Mouse (Mus musculus): ENCODE measurements around the gene Chrdl1. TPM values are rescaled to one million over a fixed set of nuclear protein-coding genes. Genes with fewer than 3 reads are reported as not detected.
A peak's percentile ranks its signal among the peaks of the same experiment; 100 is the strongest.

The Chrdl1 gene
- polyA plus RNA-seq (2016; fragmentation: Nextera tagmentation; extraction: Ambion mirVana), result 20.4 and 28.1 TPM in 2 replicates

DNA sequence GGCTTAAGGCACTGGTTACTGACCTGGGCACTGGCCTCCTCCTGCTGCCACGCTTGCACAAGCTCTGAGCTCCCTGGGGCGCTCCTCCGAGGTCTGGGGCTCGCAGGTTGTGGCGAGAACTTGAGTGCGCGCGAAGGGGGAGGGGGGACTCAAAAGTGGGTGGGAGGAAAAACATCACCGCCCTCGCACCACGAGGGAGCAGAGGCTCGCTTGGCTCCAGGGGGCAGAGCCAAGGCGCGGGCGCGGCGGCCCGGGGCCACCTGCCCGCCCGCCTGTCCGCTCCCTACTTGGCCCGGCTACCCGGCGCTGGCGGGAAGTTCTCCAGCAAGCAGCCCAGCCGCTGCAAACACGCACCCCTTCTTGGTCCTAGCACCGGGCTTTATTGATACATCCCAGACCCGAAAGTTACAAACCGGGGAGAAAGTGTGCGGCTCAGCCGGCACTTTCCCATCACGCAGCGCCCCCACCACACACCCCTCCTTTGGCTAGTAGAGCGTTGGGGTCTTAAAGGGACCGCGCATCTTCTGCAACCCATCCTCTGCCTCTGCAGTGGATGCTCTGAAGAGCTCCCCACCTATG, at the start of gene Chrdl1:
Gene Chrdl1 (minus strand): TSS at position 472 of the 579 bp plus-strand sequence.
- Histone ChIP-seq H3K4me2 (peak within 1 kb of the TSS; percentile 56), H3K27me3 (peaks cover 45% of the 10 kb centered on the region), H3K9ac (replicated peaks) (peak within 1 kb of the TSS; percentile 48; the same call in 1 of the 2 replicates), H3K4me3 (replicated peaks) (peak within 1 kb of the TSS; percentile 46), H3K4me1 (replicated peaks) (no peaks in the 10 kb centered on the region), H3K36me3 (no peaks in the 10 kb centered on the region), H3K27ac (no peak within 1 kb of the TSS), H3K9me3 (no peaks in the 10 kb centered on the region)
- peak; percentile 68; the same call in 1 of the 2 replicates for ATAC-seq (ENCODE audit: insufficient number of reproducible peaks, insufficient read depth, low FRiP score, low TSS enrichment, low read depth)
- 14% methylated on average over 21 of the region's 37 CpGs for WGBS

DNA sequence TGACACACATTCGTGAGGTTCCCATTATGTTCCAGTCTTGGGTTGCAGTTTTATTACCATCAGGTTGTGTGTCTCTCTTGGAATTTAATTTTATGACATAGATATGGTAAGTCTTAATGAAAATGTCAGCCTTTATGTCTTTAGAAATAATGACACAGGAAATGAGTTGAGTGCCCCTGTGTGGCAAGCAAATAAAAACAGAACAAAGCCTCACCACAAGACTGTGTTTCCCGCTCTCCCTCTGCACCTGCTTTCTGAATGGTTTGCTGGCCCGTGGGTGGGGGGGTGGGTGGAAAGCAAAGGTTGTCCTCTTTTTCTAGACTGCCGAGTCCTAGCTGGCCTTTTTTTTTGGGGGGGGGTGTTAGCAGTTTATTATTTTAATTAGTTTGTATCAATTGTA, 48.6 kb upstream of the Chrdl1 start:
- WGBS, result 27% methylated on average over 4 of the region's 4 CpGs
- H3K4me1 ChIP-seq (replicated peaks), result 0 out of 2 replicates have a peak, but pooled peaks cover 6% of the 10 kb centered on the region
- no peak overlapping the region for H3K27ac ChIP-seq
- H3K4me3 ChIP-seq (replicated peaks), result no peak overlapping the region
- H3K27me3 ChIP-seq, result peaks cover 28% of the 10 kb centered on the region
- ATAC-seq (ENCODE audit: insufficient number of reproducible peaks, insufficient read depth, low FRiP score, low TSS enrichment, low read depth), result no peak
- no peak overlapping the region for H3K4me2 ChIP-seq
- H3K9ac ChIP-seq (replicated peaks), result no peak overlapping the region
- no peaks in the 10 kb centered on the region for H3K36me3 ChIP-seq
- no peaks in the 10 kb centered on the region for H3K9me3 ChIP-seq

DNA sequence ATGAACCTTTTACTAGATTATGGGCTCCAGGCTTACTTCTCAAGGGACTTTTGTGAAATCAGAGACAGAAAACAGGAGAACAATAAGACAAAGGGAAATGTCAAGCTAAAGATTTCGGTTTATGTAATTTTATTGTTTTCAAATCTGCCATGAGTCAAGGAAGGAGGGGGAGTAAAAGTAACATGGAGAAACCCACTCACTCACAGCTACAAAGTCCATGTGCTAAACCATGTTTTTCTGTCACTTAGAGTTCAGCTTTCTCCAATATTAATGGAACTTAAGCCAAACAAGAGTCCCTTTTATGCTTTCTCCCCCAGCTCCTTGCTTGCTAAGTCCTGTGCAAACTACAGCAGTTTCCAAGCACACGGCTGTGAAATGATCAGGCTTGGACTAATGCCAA, 10.5 kb upstream of the Chrdl1 start:
- H3K4me2 ChIP-seq, result no peak overlapping the region
- 38% methylated on average over 2 of the region's 2 CpGs for WGBS
- no peak overlapping the region for H3K9ac ChIP-seq (replicated peaks)
- H3K4me3 ChIP-seq (replicated peaks), result no peak overlapping the region
- no peaks in the 10 kb centered on the region for H3K9me3 ChIP-seq
- peak; percentile 56; the same call in 1 of the 2 replicates for ATAC-seq (ENCODE audit: insufficient number of reproducible peaks, insufficient read depth, low FRiP score, low TSS enrichment, low read depth)
- peak overlapping the region; percentile 59 for H3K27ac ChIP-seq
- no peaks in the 10 kb centered on the region for H3K36me3 ChIP-seq
- H3K4me1 ChIP-seq (replicated peaks), result no peaks in the 10 kb centered on the region
- H3K27me3 ChIP-seq, result peaks cover 12% of the 10 kb centered on the region; the same call in 1 of the 2 replicates

DNA sequence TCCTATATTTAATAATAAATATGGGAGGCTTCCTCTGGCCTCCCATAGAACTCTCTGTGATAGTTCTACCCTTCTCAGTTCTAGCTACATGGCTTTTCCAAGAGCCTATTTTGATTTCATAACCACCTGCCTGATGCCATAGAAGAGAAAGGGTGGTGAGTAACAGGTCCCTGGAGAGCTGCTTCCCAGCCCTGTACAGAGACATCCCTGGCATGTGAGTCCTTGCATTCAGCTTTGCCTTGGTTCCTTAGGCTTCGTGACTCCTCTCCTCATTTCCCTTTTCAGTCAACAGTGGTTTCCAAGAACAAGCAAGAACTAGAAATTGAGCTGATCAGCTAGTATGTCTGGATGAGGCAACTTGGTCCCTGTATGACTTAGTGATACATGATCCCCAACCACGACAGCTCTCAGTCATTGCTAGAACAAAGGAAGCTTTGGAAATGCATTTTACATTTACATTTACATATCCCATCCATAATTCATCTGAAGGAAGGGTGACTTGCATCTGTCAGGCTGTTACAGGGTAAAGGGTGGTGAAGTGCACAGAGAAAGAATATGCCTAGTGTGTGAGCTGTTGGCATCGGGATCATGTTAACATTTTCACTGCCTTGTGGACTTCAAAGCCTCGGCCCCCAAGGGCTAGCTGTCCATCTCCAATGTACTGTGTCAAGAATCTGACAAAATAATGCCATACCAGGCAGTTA, 27.7 kb downstream of the Chrdl1 start:
- H3K9me3 ChIP-seq, result no peaks in the 10 kb centered on the region
- 85% methylated on average over 4 of the region's 4 CpGs for WGBS
- ATAC-seq (ENCODE audit: insufficient number of reproducible peaks, insufficient read depth, low FRiP score, low TSS enrichment, low read depth), result no peak

DNA sequence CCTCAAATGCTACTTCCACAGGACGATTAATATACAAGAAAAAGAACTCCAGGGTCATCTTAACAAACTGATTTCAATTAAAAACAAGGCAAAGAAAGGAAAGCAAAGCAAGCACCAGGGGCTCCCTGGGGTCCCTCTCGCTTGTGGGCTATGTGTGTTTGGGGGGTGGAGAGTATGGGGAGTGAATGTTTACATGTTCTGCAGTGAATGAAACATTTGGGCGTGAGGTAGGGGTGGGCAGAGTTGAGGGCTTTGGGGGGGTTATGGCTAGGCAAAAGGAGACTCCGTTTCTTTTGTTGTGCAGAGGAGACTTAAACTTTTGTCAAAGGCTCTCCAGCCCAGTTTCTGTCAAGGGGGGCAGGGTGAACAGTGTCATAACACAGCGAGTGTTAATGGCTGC, 46.8 kb downstream of the Chrdl1 start:
- no peak overlapping the region for H3K9ac ChIP-seq (replicated peaks)
- no peak; the same call in 1 of the 2 replicates for ATAC-seq (ENCODE audit: insufficient number of reproducible peaks, insufficient read depth, low FRiP score, low TSS enrichment, low read depth)
- H3K4me3 ChIP-seq (replicated peaks), result no peak overlapping the region
- no peaks in the 10 kb centered on the region for H3K9me3 ChIP-seq
- 39% methylated on average over 5 of the region's 5 CpGs for WGBS
- H3K27me3 ChIP-seq, result peaks cover 49% of the 10 kb centered on the region
- no peak overlapping the region for H3K4me2 ChIP-seq
- H3K4me1 ChIP-seq (replicated peaks), result 0 out of 2 replicates have a peak, but pooled peaks cover 3% of the 10 kb centered on the region
- H3K36me3 ChIP-seq, result no peaks in the 10 kb centered on the region
- no peak overlapping the region for H3K27ac ChIP-seq

More for the DNA sequence above, 27.7 kb downstream of the Chrdl1 start:
- peaks cover 6% of the 10 kb centered on the region for H3K27me3 ChIP-seq
- H3K36me3 ChIP-seq, result no peaks in the 10 kb centered on the region
- no peak overlapping the region for H3K4me3 ChIP-seq (replicated peaks)
- H3K27ac ChIP-seq, result no peak overlapping the region
- no peak overlapping the region for H3K4me2 ChIP-seq
- no peaks in the 10 kb centered on the region for H3K4me1 ChIP-seq (replicated peaks)
- no peak overlapping the region for H3K9ac ChIP-seq (replicated peaks)

DNA sequence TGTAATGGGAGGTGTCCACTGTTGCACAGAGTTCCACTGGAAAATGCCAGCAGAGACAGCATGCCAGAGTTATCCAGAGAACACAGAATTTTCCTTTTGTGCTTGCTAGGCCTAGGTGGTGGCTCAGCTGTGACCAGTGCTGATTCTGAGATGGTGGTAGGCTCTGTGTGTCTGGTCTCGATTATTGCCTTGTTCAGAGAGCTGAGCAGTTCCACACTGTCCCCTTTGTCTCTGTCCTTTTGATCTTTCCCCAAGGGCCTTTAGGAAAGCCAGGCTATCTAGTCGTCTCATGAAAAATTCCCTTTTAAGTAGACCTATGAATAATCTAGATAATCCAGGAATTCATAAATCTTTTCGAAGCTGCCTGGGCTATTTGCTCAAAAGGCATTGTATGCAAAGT, 47.3 kb downstream of the Chrdl1 start:
- 38% methylated on average over 3 of the region's 3 CpGs for WGBS
- Histone ChIP-seq H3K9ac (replicated peaks) (no peak overlapping the region), H3K27me3 (peaks cover 47% of the 10 kb centered on the region), H3K4me1 (replicated peaks) (0 out of 2 replicates have a peak, but pooled peaks cover 3% of the 10 kb centered on the region), H3K4me2 (no peak overlapping the region), H3K9me3 (no peaks in the 10 kb centered on the region), H3K27ac (no peak overlapping the region), H3K4me3 (replicated peaks) (no peak overlapping the region), H3K36me3 (no peaks in the 10 kb centered on the region)
- ATAC-seq (ENCODE audit: insufficient number of reproducible peaks, insufficient read depth, low FRiP score, low TSS enrichment, low read depth), result no peak

DNA sequence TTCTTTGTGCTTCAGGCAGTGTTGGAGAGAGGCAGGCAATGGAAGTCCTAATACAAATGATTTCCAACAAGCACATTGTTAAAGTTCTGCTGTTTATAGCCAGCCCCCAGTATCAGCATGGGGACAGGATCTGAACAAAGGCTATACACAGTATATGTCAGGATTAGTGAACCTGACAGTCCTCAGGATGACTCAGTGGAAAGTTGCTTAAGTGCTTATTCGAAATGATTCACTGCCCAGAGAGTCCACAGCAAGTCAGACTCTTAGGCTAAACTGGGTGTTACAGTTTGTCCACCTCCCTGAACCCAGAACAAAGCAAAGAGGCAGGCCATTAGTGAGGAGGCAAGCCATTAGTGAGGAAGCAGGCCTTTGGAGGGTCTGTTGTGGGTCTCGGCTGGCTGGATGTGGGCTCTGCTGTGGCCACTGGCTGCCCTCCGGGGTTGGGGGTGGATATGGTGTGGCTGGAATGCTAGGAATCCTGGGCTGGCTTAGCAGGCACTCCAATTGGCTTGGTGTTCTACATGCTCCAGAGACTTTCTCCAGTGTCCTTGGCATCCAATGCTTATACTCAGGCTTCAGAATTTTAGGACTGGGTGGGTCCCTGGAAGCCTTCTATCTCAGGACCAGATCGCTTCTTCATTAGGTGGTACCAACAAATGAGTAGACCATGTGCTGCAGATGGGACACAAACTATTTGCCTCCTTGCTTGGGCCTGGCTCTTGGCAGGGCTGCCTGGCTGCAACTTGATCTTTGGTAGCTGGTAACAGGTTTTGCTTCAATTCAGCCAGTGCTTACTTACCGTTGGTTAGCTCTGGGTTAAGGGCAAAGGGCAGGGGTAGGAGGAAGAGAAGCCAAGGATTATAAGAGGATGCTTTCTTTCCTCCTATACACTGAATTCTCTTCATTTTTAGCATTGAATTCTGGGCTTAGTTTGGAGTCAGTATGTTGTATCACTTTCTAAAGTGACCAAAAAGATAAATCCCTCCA, 49.3 kb downstream of the Chrdl1 start:
- Histone ChIP-seq H3K27me3 (peaks cover 37% of the 10 kb centered on the region), H3K27ac (no peak overlapping the region), H3K9ac (replicated peaks) (no peak overlapping the region), H3K4me2 (no peak overlapping the region), H3K4me3 (replicated peaks) (no peak overlapping the region), H3K9me3 (no peaks in the 10 kb centered on the region), H3K4me1 (replicated peaks) (0 out of 2 replicates have a peak, but pooled peaks cover 3% of the 10 kb centered on the region), H3K36me3 (no peaks in the 10 kb centered on the region)
- 0 out of 2 replicates have a peak, but pooled peaks have one; percentile 66 for ATAC-seq (ENCODE audit: insufficient number of reproducible peaks, insufficient read depth, low FRiP score, low TSS enrichment, low read depth)
- WGBS, result 51% methylated on average over 5 of the region's 5 CpGs

DNA sequence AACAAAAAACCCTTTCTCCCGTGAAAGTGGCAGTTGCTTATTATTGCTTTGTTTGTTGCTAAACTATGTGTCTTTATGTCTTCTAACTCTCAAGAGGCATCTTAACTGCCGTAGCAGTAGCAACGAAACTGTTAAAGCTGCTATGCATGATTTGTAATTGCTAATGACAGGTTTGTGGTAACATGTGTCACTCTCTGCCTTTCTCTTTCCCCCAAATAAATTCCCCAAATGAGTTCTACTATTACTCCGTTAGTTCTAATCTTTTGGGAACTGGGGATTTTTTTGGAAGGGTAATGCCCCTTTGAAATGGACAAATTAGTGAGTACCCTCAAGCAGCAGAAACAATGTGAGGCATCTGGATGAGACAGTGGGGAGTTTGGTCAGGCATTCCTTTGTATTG, 55.9 kb downstream of the Chrdl1 start:
- no peak overlapping the region for H3K9ac ChIP-seq (replicated peaks)
- H3K27ac ChIP-seq, result no peak overlapping the region
- no peak overlapping the region for H3K4me3 ChIP-seq (replicated peaks)
- 34% methylated on average over 4 of the region's 4 CpGs for WGBS
- ATAC-seq (ENCODE audit: insufficient number of reproducible peaks, insufficient read depth, low FRiP score, low TSS enrichment, low read depth), result no peak
- no peaks in the 10 kb centered on the region for H3K36me3 ChIP-seq
- H3K9me3 ChIP-seq, result no peaks in the 10 kb centered on the region
- no peak overlapping the region for H3K4me2 ChIP-seq
- peaks cover 28% of the 10 kb centered on the region for H3K27me3 ChIP-seq
- no peaks in the 10 kb centered on the region for H3K4me1 ChIP-seq (replicated peaks)

DNA sequence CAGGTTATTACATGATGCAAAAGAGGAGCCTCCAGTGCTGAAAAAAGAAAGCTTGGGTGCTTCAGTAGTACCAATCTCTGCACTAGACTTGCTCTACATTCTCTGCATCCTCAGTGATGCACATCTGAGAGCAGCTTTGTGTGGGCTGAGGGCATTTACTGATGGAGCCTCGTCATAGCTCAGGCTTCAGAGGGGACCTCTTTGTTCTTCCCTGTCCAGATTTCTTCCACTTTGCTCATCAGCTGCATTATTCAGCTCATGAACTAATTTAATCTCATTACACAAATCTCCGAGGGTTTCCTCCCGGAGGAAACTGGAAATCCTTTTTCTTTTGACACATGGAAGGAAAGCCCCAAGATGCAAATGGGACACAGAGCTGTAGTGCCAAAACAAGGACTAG, 56.5 kb downstream of the Chrdl1 start:
- no peak for ATAC-seq (ENCODE audit: insufficient number of reproducible peaks, insufficient read depth, low FRiP score, low TSS enrichment, low read depth)
- Histone ChIP-seq H3K4me1 (replicated peaks) (no peaks in the 10 kb centered on the region), H3K36me3 (no peaks in the 10 kb centered on the region), H3K9ac (replicated peaks) (no peak overlapping the region), H3K27me3 (peaks cover 24% of the 10 kb centered on the region), H3K9me3 (no peaks in the 10 kb centered on the region), H3K27ac (no peak overlapping the region), H3K4me2 (no peak overlapping the region), H3K4me3 (replicated peaks) (no peak overlapping the region)
- 62% methylated on average over 3 of the region's 3 CpGs for WGBS

DNA sequence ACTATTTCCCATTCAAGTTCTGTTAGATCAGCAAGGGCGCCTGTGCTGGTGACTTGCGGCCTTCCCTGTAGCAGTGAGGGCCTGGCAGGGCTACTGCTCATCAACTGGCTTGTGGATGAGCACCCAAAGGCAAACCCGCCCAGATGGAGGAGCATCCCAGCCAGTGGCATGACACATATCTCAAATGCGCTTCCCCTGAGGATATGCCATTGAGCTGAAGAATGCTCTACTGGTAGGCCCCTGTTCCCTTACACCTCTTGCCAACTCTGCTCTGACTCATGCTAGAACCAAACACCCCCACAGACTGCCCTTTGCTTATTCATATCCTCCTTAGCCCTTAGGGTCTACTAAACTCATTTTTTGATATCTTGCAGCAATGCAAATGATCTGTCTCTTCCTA, 57.4 kb downstream of the Chrdl1 start:
- WGBS, result 88% methylated on average over 4 of the region's 4 CpGs
- no peak for ATAC-seq (ENCODE audit: insufficient number of reproducible peaks, insufficient read depth, low FRiP score, low TSS enrichment, low read depth)
- no peak overlapping the region for H3K4me2 ChIP-seq
- no peaks in the 10 kb centered on the region for H3K4me1 ChIP-seq (replicated peaks)
- no peaks in the 10 kb centered on the region for H3K9me3 ChIP-seq
- peaks cover 24% of the 10 kb centered on the region for H3K27me3 ChIP-seq
- no peaks in the 10 kb centered on the region for H3K36me3 ChIP-seq
- no peak overlapping the region for H3K4me3 ChIP-seq (replicated peaks)
- no peak overlapping the region for H3K9ac ChIP-seq (replicated peaks)
- no peak overlapping the region for H3K27ac ChIP-seq

DNA sequence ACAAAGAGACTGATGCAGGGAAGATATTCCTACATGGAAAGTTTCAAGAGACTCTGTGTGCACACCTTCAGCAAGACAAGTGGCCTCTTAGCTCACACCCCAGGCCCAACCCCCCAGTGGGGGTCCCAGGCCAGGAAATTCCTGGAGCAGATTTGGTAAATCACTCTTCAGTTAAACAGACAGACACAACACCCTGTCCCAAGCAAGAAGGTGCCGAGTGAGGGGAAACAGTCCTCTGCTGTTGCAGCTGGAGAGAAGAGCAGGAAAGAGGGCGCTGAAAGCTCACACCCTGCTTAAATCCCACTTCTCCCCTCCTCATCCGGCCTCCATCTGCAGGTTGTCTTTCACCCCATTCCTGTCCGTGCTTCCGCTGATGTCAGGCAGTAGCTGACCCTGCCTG, 58.2 kb downstream of the Chrdl1 start:
- no peaks in the 10 kb centered on the region for H3K36me3 ChIP-seq
- no peak overlapping the region for H3K4me3 ChIP-seq (replicated peaks)
- WGBS, result 46% methylated on average over 5 of the region's 5 CpGs
- ATAC-seq (ENCODE audit: insufficient number of reproducible peaks, insufficient read depth, low FRiP score, low TSS enrichment, low read depth), result no peak
- no peak overlapping the region for H3K4me2 ChIP-seq
- H3K4me1 ChIP-seq (replicated peaks), result no peaks in the 10 kb centered on the region
- H3K27me3 ChIP-seq, result peaks cover 27% of the 10 kb centered on the region
- no peak overlapping the region for H3K9ac ChIP-seq (replicated peaks)
- no peak overlapping the region for H3K27ac ChIP-seq
- H3K9me3 ChIP-seq, result no peaks in the 10 kb centered on the region

All from limb, embryonic 12.5 days (tissue).